Mouse (Mus musculus): Measurements from ENCODE around the gene Rbl1. TPM values are rescaled to one million over a fixed set of nuclear protein-coding genes. Genes with fewer than 3 reads are reported as not detected.

Gene Rbl1
- polyA plus RNA-seq, 1 experiment: 5.2 TPM

DNA sequence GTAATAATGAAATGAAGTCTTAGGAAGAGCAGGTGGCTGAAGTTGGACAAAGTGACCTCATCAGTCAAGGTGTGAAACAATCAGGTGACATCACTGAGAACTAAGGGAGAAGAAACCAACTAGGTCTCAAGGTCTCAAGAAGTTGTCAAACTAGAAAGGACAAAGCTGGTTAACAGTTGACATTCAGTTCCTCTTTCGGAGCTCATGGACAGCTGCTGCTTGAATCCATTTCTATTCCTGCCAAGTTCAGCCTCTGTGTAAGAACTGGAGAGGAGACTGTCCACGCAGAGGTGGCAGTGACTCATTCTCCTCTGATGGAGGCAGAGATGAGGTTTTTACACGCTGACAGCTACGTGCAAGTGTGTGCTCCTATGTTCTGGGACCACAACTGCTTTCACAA, 17.1 kb downstream of the Rbl1 start:
- no peaks in the 10 kb centered on the region for H3K27me3 ChIP-seq (ENCODE audit: control insufficient read depth, insufficient read depth, low read length)
- TF ChIP-seq POLR2A (IDR thresholded peaks at IDR 0.05; ENCODE audit: low read depth, low read length): no peak
- TF ChIP-seq CTCF (IDR thresholded peaks at IDR 0.05; ENCODE audit: extremely low read depth, insufficient read length, insufficient replicate concordance, low read depth, low read length): no peak
- H3K36me3 ChIP-seq (ENCODE audit: control insufficient read depth, insufficient read depth, low read length): peaks cover 50% of the 10 kb centered on the region
- H3K4me1 ChIP-seq (ENCODE audit: control insufficient read depth, insufficient read depth, insufficient read length, low read length): peaks cover 7% of the 10 kb centered on the region; the same call in 1 of the 2 replicates
- H3K27ac ChIP-seq (ENCODE audit: insufficient read depth, low read depth, low read length): peak overlapping the region; percentile 10; the same call in 1 of the 2 replicates
- H3K4me3 ChIP-seq (ENCODE audit: low read depth, low read length): no peak overlapping the region
- 78% methylated on average over 4 of the region's 4 CpGs for WGBS

DNA sequence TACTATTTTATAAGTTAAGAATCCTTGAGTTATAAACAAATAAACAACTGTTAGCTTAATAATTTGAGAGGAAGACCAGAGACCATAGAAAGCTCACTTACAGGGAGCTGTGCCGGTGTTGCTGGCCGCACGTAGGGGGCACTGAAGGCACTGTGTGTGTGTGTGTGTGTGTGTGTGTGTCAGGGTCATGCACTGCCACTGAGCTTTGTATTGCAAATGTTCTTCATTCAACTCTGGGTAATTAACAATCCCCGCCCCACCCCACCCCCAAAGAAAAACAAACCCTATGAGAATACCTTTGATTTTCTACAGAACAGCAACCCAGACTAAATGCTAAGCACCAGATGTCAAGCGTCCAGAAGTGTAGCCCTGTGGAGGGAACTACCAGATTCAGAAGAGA, 17.8 kb downstream of the Rbl1 start:
- TF ChIP-seq POLR2A (IDR thresholded peaks at IDR 0.05; ENCODE audit: low read depth, low read length) (no peak), CTCF (IDR thresholded peaks at IDR 0.05; ENCODE audit: extremely low read depth, insufficient read length, insufficient replicate concordance, low read depth, low read length) (no peak)
- WGBS: 80% methylated on average over 5 of the region's 5 CpGs
- Histone ChIP-seq H3K36me3 (ENCODE audit: control insufficient read depth, insufficient read depth, low read length) (peaks cover 48% of the 10 kb centered on the region), H3K27ac (ENCODE audit: insufficient read depth, low read depth, low read length) (no peak overlapping the region), H3K4me3 (ENCODE audit: low read depth, low read length) (no peak overlapping the region), H3K27me3 (ENCODE audit: control insufficient read depth, insufficient read depth, low read length) (no peaks in the 10 kb centered on the region), H3K4me1 (ENCODE audit: control insufficient read depth, insufficient read depth, insufficient read length, low read length) (peaks cover 7% of the 10 kb centered on the region; the same call in 1 of the 2 replicates)

DNA sequence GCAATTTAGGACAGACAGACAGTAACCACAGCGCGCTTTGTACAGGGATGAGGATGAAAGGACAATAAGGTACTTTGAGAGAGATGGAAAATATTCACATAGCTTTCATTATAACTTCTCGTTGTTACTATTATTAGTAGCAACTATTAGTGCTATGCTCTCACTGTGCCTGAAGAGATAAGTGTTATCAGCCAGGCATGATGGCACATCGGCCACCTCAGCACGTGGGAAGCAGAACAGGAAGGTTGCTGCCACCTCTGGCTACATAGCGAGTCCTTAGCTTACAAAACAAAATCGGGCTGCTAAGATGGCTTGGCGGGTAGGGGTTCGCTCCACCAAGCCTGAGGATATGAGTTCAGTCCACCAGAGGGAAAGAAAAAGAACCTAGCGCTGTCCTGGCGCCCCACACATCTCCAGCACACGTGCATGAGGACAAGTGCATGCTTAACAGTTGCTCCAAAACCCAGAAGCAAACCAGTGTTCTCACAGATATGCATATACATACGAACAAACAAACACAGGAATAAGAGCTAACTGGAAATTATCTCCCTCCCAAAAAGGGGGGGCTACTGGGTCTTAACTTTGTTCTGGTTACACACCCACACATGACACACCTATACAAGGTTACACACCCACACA, 19.2 kb downstream of the Rbl1 start:
- H3K27ac ChIP-seq (ENCODE audit: insufficient read depth, low read depth, low read length): peak overlapping the region; percentile 44; the same call in 1 of the 2 replicates
- peaks cover 42% of the 10 kb centered on the region for H3K36me3 ChIP-seq (ENCODE audit: control insufficient read depth, insufficient read depth, low read length)
- TF ChIP-seq POLR2A (IDR thresholded peaks at IDR 0.05; ENCODE audit: low read depth, low read length): no peak
- no peak for TF ChIP-seq CTCF (IDR thresholded peaks at IDR 0.05; ENCODE audit: extremely low read depth, insufficient read length, insufficient replicate concordance, low read depth, low read length)
- peaks cover 7% of the 10 kb centered on the region; the same call in 1 of the 2 replicates for H3K4me1 ChIP-seq (ENCODE audit: control insufficient read depth, insufficient read depth, insufficient read length, low read length)
- H3K4me3 ChIP-seq (ENCODE audit: low read depth, low read length): no peak overlapping the region
- H3K27me3 ChIP-seq (ENCODE audit: control insufficient read depth, insufficient read depth, low read length): no peaks in the 10 kb centered on the region
- 79% methylated on average over 13 of the region's 13 CpGs for WGBS

DNA sequence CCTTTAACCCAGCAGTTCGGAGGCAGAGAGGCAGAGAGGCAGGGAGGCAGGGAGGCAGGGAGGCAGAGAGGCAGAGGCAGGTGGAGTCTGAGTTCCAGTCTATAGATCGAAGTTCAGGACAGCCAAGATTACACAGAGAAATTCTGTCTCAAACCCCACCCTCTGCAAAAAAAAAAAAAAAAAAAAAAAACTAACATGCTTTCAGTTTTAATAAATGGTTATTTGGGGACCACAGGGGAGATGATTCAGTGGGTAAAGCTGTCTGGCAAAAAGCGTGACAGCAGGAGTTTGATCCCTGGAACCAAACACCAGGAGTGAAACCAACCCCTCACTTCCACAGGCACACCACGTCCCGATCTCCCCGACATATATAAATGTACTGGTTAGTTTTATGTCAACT, 26.2 kb downstream of the Rbl1 start:
- no peaks in the 10 kb centered on the region for H3K27me3 ChIP-seq (ENCODE audit: control insufficient read depth, insufficient read depth, low read length)
- TF ChIP-seq CTCF (IDR thresholded peaks at IDR 0.05; ENCODE audit: extremely low read depth, insufficient read length, insufficient replicate concordance, low read depth, low read length) (no peak), POLR2A (IDR thresholded peaks at IDR 0.05; ENCODE audit: low read depth, low read length) (no peak)
- peak overlapping the region; percentile 98 for H3K27ac ChIP-seq (ENCODE audit: insufficient read depth, low read depth, low read length)
- 24% methylated on average over 6 of the region's 6 CpGs for WGBS
- H3K4me1 ChIP-seq (ENCODE audit: control insufficient read depth, insufficient read depth, insufficient read length, low read length): peaks cover 7% of the 10 kb centered on the region; the same call in 1 of the 2 replicates
- H3K36me3 ChIP-seq (ENCODE audit: control insufficient read depth, insufficient read depth, low read length): peaks cover 40% of the 10 kb centered on the region
- peak overlapping the region; percentile 43; the same call in 1 of the 2 replicates for H3K4me3 ChIP-seq (ENCODE audit: low read depth, low read length)

GRCm38 (mm10) chr2:157176248-157176647, 28.1 kb downstream of the Rbl1 start:
- WGBS: 84% methylated on average over 3 of the region's 3 CpGs
- H3K4me3 ChIP-seq (ENCODE audit: low read depth, low read length): no peak overlapping the region
- H3K4me1 ChIP-seq (ENCODE audit: control insufficient read depth, insufficient read depth, insufficient read length, low read length): peaks cover 11% of the 10 kb centered on the region; the same call in 1 of the 2 replicates
- H3K36me3 ChIP-seq (ENCODE audit: control insufficient read depth, insufficient read depth, low read length): peaks cover 33% of the 10 kb centered on the region
- no peak overlapping the region; the same call in 1 of the 2 replicates for H3K27ac ChIP-seq (ENCODE audit: insufficient read depth, low read depth, low read length)
- no peaks in the 10 kb centered on the region for H3K27me3 ChIP-seq (ENCODE audit: control insufficient read depth, insufficient read depth, low read length)
- no peak for TF ChIP-seq CTCF (IDR thresholded peaks at IDR 0.05; ENCODE audit: extremely low read depth, insufficient read length, insufficient replicate concordance, low read depth, low read length)
- TF ChIP-seq POLR2A (IDR thresholded peaks at IDR 0.05; ENCODE audit: low read depth, low read length): no peak

DNA sequence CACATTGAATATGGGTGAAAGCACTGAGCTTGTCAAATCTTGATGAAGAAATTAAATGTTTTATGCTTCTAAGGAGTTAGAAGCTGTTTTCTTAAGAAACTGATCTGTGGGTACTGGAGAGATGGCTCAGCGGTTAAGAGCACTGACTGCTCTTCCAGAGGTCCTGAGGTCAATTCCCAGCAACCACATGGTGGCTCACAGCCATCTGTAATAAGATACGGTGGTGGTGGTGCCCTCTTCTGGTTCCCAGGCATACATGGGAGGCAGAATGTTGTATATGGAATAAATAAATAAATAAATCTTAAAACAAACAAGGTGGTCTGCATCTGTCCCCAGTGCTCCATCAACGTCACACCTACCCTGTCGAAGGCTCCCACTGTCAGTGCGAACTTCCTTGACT, 29.9 kb downstream of the Rbl1 start:
- peaks cover 34% of the 10 kb centered on the region for H3K36me3 ChIP-seq (ENCODE audit: control insufficient read depth, insufficient read depth, low read length)
- WGBS: 76% methylated on average over 5 of the region's 5 CpGs

GRCm38 (mm10) chr2:157173555-157173954, 30.8 kb downstream of the Rbl1 start:
- TF ChIP-seq POLR2A (IDR thresholded peaks at IDR 0.05; ENCODE audit: low read depth, low read length): no peak
- no peak for TF ChIP-seq CTCF (IDR thresholded peaks at IDR 0.05; ENCODE audit: extremely low read depth, insufficient read length, insufficient replicate concordance, low read depth, low read length)
- WGBS: 94% methylated on average over 6 of the region's 6 CpGs
- peaks cover 9% of the 10 kb centered on the region; the same call in 1 of the 2 replicates for H3K4me1 ChIP-seq (ENCODE audit: control insufficient read depth, insufficient read depth, insufficient read length, low read length)
- H3K27me3 ChIP-seq (ENCODE audit: control insufficient read depth, insufficient read depth, low read length): no peaks in the 10 kb centered on the region
- H3K27ac ChIP-seq (ENCODE audit: insufficient read depth, low read depth, low read length): no peak overlapping the region
- H3K36me3 ChIP-seq (ENCODE audit: control insufficient read depth, insufficient read depth, low read length): peaks cover 38% of the 10 kb centered on the region
- no peak overlapping the region for H3K4me3 ChIP-seq (ENCODE audit: low read depth, low read length)

More for the DNA sequence above, 29.9 kb downstream of the Rbl1 start:
- TF ChIP-seq POLR2A (IDR thresholded peaks at IDR 0.05; ENCODE audit: low read depth, low read length) (no peak), CTCF (IDR thresholded peaks at IDR 0.05; ENCODE audit: extremely low read depth, insufficient read length, insufficient replicate concordance, low read depth, low read length) (peak; percentile 9; the same call in 1 of the 2 replicates)
- Histone ChIP-seq H3K4me3 (ENCODE audit: low read depth, low read length) (no peak overlapping the region), H3K27me3 (ENCODE audit: control insufficient read depth, insufficient read depth, low read length) (no peaks in the 10 kb centered on the region), H3K27ac (ENCODE audit: insufficient read depth, low read depth, low read length) (no peak overlapping the region), H3K4me1 (ENCODE audit: control insufficient read depth, insufficient read depth, insufficient read length, low read length) (peaks cover 11% of the 10 kb centered on the region; the same call in 1 of the 2 replicates)

Measured in small intestine, adult 2 months (tissue).